Mouse (Mus musculus): ENCODE measurements around the gene Dhrs1. TPM values are rescaled to one million over a fixed set of nuclear protein-coding genes. Genes with fewer than 3 reads are reported as not detected.

The Dhrs1 gene
- polyA plus RNA-seq (2015; fragmentation: Nextera tagmentation; extraction: Ambion mirVana) = 122 and 127 TPM in 2 replicates

DNA sequence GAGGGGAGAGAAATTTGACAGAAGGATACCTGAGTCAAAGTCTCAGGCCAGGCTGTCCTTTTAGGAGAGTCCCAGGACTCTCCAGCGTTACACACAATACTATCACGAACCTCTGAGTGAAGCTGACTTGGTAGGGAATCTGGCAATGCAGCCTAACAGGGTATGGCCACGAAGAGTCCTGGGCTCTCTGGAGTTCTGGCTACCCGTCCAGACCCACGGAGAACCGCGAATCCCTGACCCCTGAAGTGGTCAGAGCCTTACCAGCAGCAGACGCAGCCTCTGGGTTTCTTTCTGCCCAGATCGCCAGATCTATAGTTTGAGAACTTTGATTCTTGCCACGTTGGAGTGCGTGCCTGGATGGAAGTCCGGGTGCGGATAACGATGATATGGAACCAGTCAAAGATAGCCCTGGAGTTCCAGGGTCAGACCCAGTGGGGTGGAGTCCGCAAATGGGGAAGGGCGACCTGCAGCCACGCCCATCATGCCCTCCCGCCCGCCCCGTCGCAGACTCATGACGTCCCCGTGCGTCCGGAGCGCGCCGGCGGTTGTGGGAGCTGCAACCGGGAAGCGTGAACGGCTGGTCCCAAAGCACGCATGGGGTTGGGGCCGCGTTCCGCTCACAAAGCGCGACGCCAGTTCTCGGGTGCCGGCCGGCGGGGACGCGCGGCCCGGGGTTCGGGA lies at the start of gene Dhrs1, which contains the start of gene Nop9:
Gene Dhrs1 (minus strand): TSS at position 511 of the 681 bp plus-strand sequence.
Gene Nop9 (plus strand): TSS at position 514 of the 681 bp plus-strand sequence.
- ATAC-seq (replicated peaks; ENCODE audit: low FRiP score, low read depth) = peak; percentile 86
- peak within 1 kb of the TSS; percentile 70 for H3K4me3 ChIP-seq (replicated peaks; ENCODE audit: low read depth, low read length)
- peak within 1 kb of the TSS; percentile 51; the same call in 1 of the 2 replicates for H3K27ac ChIP-seq
- no peaks in the 10 kb centered on the region for H3K27me3 ChIP-seq (ENCODE audit: insufficient read depth, low read length)
- peak within 1 kb of the TSS; percentile 88 for H3K4me2 ChIP-seq (ENCODE audit: low read length)
- no peaks in the 10 kb centered on the region for H3K9me3 ChIP-seq (replicated peaks; ENCODE audit: low read length)
- DNase-seq (ENCODE audit: low spot score) = peak; percentile 91
- peak within 1 kb of the TSS; percentile 77 for H3K9ac ChIP-seq (ENCODE audit: low read depth, low read length)
- H3K36me3 ChIP-seq (ENCODE audit: insufficient read depth, low read length) = peaks cover 22% of the 10 kb centered on the region
- TF ChIP-seq CTCF (IDR thresholded peaks at IDR 0.05; ENCODE audit: low read depth) = no peak
- H3K4me1 ChIP-seq (replicated peaks; ENCODE audit: insufficient read depth, low read length) = peaks cover 14% of the 10 kb centered on the region
- under 1% methylated on average over 41 of the region's 48 CpGs for WGBS

DNA sequence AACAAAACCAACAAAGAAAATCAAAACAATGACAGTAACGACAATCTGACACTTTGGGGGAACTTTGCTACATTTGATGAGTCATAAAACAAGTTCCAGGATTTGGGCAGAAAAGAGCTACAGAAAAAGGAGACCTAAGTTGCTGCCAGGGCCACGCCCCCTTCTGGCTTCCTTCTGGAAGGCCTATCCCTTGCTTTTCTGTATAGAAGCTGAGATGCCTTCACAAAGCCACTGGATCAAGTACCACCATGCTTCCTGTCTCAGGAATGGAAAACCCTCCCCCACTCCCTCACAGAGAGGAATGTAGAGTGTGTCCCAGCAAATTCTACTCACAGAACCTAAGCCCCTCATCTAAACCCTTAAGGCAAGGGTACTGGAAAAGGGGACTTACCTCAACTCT lies 48.5 kb upstream of the Dhrs1 start:
- Histone ChIP-seq H3K4me3 (replicated peaks; ENCODE audit: low read depth, low read length) (no peak overlapping the region), H3K27ac (no peak overlapping the region), H3K36me3 (ENCODE audit: insufficient read depth, low read length) (no peaks in the 10 kb centered on the region), H3K4me1 (replicated peaks; ENCODE audit: insufficient read depth, low read length) (no peaks in the 10 kb centered on the region), H3K9me3 (replicated peaks; ENCODE audit: low read length) (no peaks in the 10 kb centered on the region), H3K27me3 (ENCODE audit: insufficient read depth, low read length) (no peaks in the 10 kb centered on the region; the same call in 1 of the 2 replicates), H3K4me2 (ENCODE audit: low read length) (no peak overlapping the region), H3K9ac (ENCODE audit: low read depth, low read length) (no peak overlapping the region)
- DNase-seq (ENCODE audit: low spot score) (no peak), ATAC-seq (replicated peaks; ENCODE audit: low FRiP score, low read depth) (no peak)
- 48% methylated on average over 2 of the region's 2 CpGs for WGBS
- no peak for TF ChIP-seq CTCF (IDR thresholded peaks at IDR 0.05; ENCODE audit: low read depth)

DNA sequence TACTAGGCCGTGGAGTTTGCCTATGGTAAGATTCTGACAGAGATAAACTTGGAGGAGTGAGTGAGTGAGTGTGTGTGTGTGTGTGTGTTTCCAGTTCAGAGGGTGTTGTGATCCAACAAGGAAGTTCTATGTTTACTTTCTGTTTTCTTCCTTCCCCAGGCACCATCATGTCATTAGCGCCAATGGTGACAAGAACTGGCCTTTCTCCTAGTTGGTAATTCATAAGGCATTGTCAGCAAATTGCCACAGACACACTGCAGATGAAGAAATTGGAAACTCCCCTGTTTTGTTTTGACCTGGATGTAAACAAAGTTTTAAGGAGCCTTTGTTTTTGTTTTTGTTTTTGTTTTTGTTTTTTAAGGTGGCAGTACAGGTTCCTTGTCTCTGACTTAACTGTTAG lies 48.0 kb upstream of the Dhrs1 start:
- Histone ChIP-seq H3K4me3 (replicated peaks; ENCODE audit: low read depth, low read length) (no peak overlapping the region), H3K4me1 (replicated peaks; ENCODE audit: insufficient read depth, low read length) (no peaks in the 10 kb centered on the region), H3K27ac (no peak overlapping the region), H3K36me3 (ENCODE audit: insufficient read depth, low read length) (no peaks in the 10 kb centered on the region), H3K4me2 (ENCODE audit: low read length) (no peak overlapping the region), H3K27me3 (ENCODE audit: insufficient read depth, low read length) (no peaks in the 10 kb centered on the region; the same call in 1 of the 2 replicates), H3K9me3 (replicated peaks; ENCODE audit: low read length) (no peaks in the 10 kb centered on the region), H3K9ac (ENCODE audit: low read depth, low read length) (no peak overlapping the region)
- ATAC-seq (replicated peaks; ENCODE audit: low FRiP score, low read depth) (no peak), DNase-seq (ENCODE audit: low spot score) (no peak)
- 53% methylated on average over 2 of the region's 2 CpGs for WGBS
- no peak for TF ChIP-seq CTCF (IDR thresholded peaks at IDR 0.05; ENCODE audit: low read depth)

DNA sequence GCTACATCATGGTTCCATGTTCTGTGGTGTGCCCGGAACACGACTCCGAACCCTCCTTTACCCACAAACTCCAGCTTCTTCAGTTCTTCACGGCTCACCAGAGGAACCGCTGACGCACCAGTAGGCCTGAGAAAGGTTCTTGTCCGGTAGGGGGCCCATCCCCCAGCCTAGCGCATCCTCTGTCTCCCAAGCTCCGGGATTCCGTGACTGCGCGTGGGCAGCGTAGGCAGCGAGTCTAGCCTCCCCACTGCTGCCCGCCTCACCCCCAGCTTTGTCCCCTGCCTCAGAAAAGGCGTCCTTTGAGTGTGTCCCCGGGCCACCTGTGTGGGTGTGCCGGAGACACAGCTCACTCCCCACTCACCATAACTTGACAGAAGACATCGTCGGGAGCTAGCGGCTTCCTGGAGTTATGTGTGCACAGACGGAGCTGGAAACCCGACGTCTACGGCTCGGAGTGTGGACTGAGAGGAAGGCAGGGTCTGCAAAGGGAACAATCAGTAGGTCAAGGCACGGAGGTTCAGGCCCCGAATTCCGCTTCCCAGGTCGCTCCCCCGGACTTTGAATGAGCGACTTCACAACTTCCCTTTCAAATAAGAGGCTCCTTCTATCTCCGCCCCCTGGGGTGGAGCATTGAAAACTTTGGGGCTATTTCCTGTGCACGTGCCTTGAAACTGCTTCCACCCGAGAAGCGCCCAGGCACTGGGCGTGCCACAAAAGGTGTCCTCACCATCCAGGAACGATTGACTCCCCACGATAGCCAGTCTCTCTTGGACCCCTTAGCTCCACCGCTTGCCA lies 43.0 kb upstream of the Dhrs1 start, which contains the start of gene Ripk3:
Gene Ripk3 (minus strand): TSS at position 610 of the 795 bp plus-strand sequence.
- H3K4me2 ChIP-seq (ENCODE audit: low read length) = peak within 1 kb of the TSS; percentile 58

DNA sequence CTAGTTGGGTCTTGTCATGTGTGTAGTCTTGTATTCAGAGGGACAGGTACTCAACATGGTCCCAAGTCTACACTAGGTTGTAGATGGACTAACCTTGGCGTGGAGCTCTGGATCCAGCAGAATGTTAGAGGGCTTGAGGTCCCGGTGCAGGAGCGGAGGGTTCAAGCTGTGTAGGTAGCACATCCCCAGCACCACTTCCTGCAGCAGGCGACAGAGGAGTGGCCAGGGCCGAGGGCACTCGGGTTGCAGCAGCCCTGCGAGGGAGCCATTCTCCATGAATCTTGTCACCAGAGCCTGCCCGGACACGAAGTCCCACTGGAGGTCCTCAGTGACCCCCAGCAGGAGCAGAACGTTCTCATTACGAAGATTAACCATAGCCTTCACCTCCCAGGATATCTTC lies 42.2 kb upstream of the Dhrs1 start:
- Histone ChIP-seq H3K9me3 (replicated peaks; ENCODE audit: low read length) (no peaks in the 10 kb centered on the region), H3K4me3 (replicated peaks; ENCODE audit: low read depth, low read length) (peak overlapping the region; percentile 25; the same call in 1 of the 2 replicates), H3K4me1 (replicated peaks; ENCODE audit: insufficient read depth, low read length) (peaks cover 9% of the 10 kb centered on the region), H3K27me3 (ENCODE audit: insufficient read depth, low read length) (no peaks in the 10 kb centered on the region; the same call in 1 of the 2 replicates), H3K36me3 (ENCODE audit: insufficient read depth, low read length) (no peaks in the 10 kb centered on the region), H3K9ac (ENCODE audit: low read depth, low read length) (0 out of 2 replicates have a peak overlapping the region, but pooled peaks have one; percentile 32), H3K4me2 (ENCODE audit: low read length) (peak overlapping the region; percentile 58), H3K27ac (no peak overlapping the region)
- no peak for ATAC-seq (replicated peaks; ENCODE audit: low FRiP score, low read depth)
- TF ChIP-seq CTCF (IDR thresholded peaks at IDR 0.05; ENCODE audit: low read depth) = no peak
- WGBS = 33% methylated on average over 11 of the region's 11 CpGs
- DNase-seq (ENCODE audit: low spot score) = no peak

More for the DNA sequence above, 43.0 kb upstream of the Dhrs1 start, which contains the start of gene Ripk3:
- Histone ChIP-seq H3K9me3 (replicated peaks; ENCODE audit: low read length) (no peaks in the 10 kb centered on the region), H3K9ac (ENCODE audit: low read depth, low read length) (peak within 1 kb of the TSS; percentile 32; the same call in 1 of the 2 replicates), H3K4me1 (replicated peaks; ENCODE audit: insufficient read depth, low read length) (peaks cover 8% of the 10 kb centered on the region; the same call in 1 of the 2 replicates), H3K4me3 (replicated peaks; ENCODE audit: low read depth, low read length) (peak within 1 kb of the TSS; percentile 25), H3K36me3 (ENCODE audit: insufficient read depth, low read length) (no peaks in the 10 kb centered on the region), H3K27me3 (ENCODE audit: insufficient read depth, low read length) (no peaks in the 10 kb centered on the region; the same call in 1 of the 2 replicates), H3K27ac (no peak within 1 kb of the TSS)
- peak; percentile 68 for DNase-seq (ENCODE audit: low spot score)
- WGBS = 4% methylated on average over 40 of the region's 40 CpGs
- ATAC-seq (replicated peaks; ENCODE audit: low FRiP score, low read depth) = peak; percentile 25; the same call in 1 of the 2 replicates
- TF ChIP-seq CTCF (IDR thresholded peaks at IDR 0.05; ENCODE audit: low read depth) = no peak; the same call in 1 of the 2 replicates

DNA sequence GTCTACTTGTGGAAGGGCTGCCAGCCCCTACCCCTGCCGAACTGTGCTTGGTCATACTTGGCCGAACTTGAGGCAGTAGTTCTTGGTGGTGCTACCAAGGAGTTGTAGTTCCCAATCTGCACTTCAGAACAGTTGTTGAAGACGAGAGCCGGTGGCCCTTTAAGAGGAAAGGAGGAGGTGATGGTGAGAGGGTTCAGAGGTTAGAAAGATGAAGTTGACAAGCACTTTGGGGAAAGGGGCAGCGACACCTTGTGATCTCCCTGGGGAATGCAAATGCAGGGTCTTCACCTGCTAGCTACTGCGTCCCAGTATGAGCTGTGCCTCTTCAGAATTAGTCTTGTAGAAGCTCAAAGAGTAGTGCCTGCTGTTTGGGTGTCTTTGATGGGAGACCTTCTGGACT lies 39.7 kb upstream of the Dhrs1 start:
- Histone ChIP-seq H3K27me3 (ENCODE audit: insufficient read depth, low read length) (no peaks in the 10 kb centered on the region; the same call in 1 of the 2 replicates), H3K9me3 (replicated peaks; ENCODE audit: low read length) (no peaks in the 10 kb centered on the region), H3K4me2 (ENCODE audit: low read length) (no peak overlapping the region), H3K9ac (ENCODE audit: low read depth, low read length) (no peak overlapping the region), H3K4me1 (replicated peaks; ENCODE audit: insufficient read depth, low read length) (peaks cover 14% of the 10 kb centered on the region), H3K27ac (no peak overlapping the region), H3K36me3 (ENCODE audit: insufficient read depth, low read length) (no peaks in the 10 kb centered on the region), H3K4me3 (replicated peaks; ENCODE audit: low read depth, low read length) (no peak overlapping the region)
- ATAC-seq (replicated peaks; ENCODE audit: low FRiP score, low read depth) = no peak
- no peak for DNase-seq (ENCODE audit: low spot score)
- TF ChIP-seq CTCF (IDR thresholded peaks at IDR 0.05; ENCODE audit: low read depth) = peak; percentile 54
- WGBS = 41% methylated on average over 6 of the region's 6 CpGs

Data from kidney, postnatal 0 days (tissue).